Mouse (Mus musculus): ENCODE data around the gene Nmnat2.

The Nmnat2 gene

DNA sequence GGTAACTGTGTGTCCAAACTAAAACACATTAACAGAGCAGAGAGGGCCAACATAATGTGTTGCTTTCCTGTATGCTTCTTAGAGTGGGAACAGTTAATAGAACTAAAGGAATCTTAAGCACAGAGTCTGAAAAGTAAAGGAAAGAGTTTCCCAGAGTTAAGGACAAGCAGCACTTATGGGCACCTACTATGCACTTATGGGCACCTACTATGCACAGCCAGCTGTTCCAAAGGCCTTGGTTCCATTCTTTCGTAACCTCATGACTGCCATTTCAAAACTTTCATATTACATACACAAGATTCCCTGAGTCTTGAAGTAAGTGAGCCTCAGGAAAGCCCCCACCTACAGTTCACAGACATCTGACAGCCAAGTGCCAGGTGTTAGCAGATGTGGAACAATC is 64.3 kb downstream of the Nmnat2 start:
- no peak for DNase-seq (ENCODE audit: low spot score)

DNA sequence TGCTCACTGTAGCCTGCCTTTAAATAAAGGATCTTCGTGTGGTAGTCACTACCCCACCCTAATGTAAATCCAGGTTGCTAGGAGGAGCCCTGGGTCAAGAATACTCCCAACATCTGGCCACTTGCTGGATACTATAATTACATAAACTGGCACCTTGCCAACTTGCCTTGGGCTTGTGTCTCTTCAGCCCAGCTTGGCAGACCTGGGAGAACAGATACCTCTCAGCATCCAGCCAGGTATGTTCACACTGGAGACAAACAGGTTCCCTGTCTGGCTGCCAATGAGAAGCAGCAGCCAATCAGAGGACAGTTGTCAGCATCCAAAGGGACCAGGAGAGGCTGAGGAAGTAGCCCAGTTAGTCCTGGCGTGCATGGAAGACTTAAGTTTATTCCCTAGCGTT is 64.8 kb downstream of the Nmnat2 start:
- no peak for DNase-seq (ENCODE audit: low spot score)

DNA sequence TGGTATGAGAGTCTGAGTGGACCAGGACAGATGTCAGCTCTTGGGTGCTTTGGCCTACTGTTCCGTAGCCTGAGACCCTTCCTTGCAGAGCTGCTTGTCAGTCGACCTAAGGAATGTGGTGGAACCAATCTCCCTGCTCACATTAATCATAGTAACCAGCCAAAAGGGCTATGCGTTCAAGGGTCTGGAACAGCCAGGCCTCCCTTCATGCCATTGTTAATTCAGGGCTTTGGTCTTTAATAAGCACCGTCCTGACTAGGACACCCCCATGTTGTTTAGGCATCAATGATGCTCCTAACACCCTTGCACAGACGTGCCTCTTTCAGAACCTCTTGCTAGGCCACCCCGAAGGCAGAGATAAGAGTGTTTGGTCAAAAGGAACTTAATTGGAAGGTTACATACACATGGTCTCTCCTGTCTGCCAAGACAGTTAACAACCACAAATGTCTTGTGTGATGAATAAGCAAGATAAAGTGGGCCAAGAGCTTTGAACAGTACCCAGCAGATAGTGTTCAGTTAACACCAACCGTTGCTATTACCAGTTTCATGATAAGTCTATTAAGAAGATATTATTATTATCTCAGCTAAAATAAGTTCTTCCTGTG is 66.3 kb downstream of the Nmnat2 start:
- no peak for DNase-seq (ENCODE audit: low spot score)

- DNase-seq (ENCODE audit: low spot score), result no peak
Measured at GRCm38 (mm10) chr1:153023018-153023417, 68.2 kb downstream of the Nmnat2 start.

DNA sequence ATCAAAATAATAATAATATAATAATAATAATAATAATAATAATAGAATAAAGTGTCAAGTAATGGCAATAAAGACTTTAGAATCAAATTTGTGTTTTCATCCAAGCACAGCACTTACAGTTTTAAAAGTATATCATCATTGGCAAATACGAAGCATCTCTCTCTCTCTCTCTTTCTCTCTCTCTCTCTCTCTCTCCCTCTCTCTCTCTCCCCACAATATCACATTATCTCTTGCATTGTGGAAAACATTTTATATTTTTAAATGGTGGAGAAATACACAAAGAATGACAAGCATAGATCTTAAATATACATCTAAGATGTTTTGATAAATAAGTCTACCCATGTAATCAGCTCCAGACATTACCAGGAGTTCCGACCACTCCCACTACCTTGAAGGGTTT is 69.1 kb downstream of the Nmnat2 start:
- no peak for DNase-seq (ENCODE audit: low spot score)

DNA sequence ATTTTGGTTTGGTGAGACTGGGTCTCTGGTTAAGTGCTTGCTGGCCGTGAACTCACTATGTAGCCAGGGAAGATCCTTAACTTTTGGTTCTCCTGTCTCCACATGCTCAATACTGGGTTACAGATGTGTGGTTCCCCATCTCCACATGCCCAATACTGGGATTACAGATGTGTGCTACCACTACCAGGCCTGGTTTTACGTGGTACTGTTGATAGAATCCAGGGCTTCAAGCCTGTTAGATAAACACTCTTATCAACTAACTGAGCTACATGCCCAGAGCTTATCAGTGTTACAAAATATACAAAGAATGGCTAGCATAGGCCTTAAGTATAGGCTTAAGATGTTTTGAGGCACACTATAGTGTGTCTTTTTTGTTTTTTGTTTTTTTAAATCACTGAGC is 69.7 kb downstream of the Nmnat2 start:
- no peak for DNase-seq (ENCODE audit: low spot score)

- DNase-seq (ENCODE audit: low spot score), result no peak
Measured at GRCm38 (mm10) chr1:153031345-153031744, 76.6 kb downstream of the Nmnat2 start.

DNA sequence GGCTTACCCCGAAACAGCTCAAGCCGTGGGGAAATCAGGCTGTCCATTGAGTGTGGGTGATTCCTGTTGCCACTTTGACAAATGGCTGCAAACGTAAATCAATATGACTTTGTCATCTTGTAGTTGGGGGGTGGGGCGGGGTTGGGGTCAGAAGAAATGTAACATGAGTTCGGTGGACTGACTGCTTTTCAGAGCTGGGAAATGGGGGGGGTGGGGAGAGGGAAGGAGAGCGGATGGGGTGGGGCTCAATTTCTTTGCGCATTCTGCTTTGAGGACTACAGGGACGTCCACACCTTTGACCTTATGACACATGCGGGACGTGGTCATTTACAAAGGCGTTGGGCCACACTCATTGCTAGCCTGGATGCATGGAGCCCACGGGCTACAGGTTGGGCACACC is 77.2 kb downstream of the Nmnat2 start:
- DNase-seq (ENCODE audit: low spot score), result no peak

DNA sequence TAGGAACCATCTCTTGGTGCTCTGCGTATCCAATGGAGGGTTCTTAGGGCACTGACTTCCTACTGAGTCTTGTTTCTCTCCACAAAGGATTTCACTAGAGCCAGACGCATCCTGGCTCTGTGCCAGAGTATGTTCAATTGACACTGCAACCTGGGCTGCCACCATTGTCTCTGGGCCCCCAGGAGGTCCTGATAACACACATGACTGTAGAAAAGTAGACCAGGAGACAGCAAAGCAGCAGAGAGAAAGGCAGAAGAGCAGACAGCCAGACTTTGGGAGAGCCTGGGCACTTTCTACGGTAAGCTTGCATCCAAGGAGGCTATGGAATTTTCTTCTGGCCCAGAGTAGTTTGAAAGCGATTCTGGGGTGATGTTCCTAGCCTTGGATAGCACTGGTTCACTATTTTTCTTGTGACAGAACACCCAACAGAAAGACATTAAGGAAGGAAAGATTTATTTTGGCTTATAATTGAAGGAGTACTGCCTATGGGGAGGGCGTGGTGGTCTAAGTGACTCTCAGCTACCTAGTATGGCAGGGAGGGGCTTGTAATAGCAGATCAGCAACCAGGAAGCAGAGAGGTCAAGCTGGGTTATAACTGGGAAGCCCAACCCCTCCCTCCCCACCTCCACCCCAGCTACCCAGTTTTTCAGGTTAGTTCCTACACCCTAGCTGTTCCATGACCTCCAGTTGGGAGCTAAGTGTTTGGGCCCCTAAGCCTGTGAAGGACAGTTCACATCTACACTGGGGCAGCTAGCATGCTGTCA is 78.5 kb downstream of the Nmnat2 start:
- DNase-seq (ENCODE audit: low spot score), result no peak

- no peak for DNase-seq (ENCODE audit: low spot score)
Measured at GRCm38 (mm10) chr1:153034064-153034463, 79.3 kb downstream of the Nmnat2 start.

DNA sequence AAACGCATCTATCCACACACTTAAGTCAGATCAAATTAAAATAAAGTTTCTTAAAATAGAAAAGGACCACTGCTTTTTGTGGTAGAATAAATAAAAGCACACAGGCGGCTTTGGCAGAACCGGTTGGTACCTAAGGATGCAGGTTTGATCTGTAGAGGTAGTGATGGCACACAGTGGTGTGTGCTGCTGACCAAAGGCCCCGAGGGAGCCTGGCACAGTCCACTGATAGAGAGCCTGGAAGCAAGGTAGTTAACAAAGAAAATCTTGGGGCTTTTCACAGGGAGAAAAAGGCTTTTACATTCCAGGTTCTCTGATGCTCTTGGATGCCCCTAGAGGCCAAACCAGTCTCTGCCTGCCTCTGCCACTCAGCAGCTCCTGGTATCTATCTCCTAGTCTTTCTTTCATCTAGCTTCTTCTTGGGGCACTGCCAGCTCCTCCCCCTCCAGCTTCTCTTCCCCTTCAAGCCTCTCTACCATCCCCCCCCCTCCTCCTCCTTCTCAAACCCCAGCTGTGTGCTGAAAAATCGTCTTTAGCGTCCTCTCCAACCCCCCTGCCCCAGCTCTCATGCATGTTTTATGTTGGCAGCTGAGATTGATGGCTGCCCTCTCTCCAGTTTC is 80.6 kb downstream of the Nmnat2 start:
- peak; percentile 85 for DNase-seq (ENCODE audit: low spot score)

DNA sequence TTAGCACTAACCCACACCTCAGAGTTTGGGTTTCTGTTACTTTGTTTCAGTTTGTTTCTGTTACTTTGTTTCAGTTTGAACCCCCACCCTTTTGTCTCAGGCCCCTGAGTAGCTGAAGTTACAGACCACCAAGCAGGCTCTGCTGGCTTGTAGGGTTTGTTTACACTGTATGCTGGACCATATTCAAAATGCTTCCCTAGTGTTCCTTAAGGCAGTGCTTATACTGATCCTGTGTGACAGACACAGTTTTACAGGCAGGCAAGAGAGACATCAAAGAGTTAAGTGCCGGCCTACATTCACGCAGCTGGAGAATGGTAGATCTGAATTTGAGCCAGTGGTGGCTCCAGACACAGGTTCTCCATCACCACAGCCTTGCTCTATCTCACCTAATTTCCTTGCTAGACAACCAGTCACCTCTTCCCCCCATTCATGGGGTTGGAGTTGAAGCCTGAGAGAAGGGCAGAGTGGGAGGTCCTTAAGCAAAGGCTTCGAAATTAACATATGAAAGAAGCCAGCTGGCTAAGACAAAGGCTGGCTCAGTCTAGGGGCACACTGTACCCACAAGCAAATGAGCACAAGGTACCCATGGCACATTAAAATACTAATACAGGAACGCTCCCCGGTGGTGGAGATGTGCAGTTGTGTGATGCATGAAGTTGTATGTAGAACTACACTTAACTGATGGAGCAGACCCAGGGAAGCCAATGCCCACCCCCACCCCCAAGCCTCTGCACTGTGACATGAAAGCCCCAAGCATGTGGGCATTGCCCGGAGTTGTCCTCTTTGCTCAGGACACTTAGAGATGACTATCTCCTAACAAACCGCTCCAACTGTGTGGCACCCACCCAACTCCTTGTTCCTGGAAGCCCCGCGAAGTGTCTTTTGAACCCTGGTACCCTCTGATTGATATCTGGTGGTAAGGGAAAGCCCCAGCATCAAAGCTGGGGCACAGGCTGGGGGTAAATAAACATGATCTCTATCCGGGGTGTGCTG is 82.9 kb downstream of the Nmnat2 start:
- no peak for DNase-seq (ENCODE audit: low spot score)

- peak; percentile 77 for DNase-seq (ENCODE audit: low spot score)
Measured at GRCm38 (mm10) chr1:153040091-153040490, 85.3 kb downstream of the Nmnat2 start.

DNA sequence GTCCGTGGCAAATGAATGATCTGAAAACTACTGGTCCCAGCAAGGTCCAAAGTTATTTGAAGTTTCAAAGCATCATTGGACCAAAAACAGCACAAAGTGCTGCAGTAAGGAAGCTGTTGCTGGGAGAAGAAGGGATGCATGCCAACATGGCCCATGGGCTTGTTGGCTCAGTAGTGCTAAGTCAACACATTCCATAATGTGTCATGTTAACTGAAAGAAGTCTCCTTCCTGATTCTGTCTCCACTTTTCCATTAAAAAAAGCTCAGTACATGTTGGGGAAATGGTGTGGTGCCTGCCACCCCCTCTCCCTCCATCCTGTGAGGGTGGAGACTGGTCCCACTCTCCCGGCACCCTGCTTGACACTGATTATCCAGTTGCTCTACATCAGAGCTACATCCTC is 86.3 kb downstream of the Nmnat2 start:
- DNase-seq (ENCODE audit: low spot score), result no peak

- no peak for DNase-seq (ENCODE audit: low spot score)
Measured at GRCm38 (mm10) chr1:153042318-153042717, 87.5 kb downstream of the Nmnat2 start.

GRCm38 (mm10) chr1:153043332-153043731 is 88.5 kb downstream of the Nmnat2 start:
- no peak for DNase-seq (ENCODE audit: low spot score)

GRCm38 (mm10) chr1:153045368-153045767 is 90.6 kb downstream of the Nmnat2 start:
- DNase-seq (ENCODE audit: low spot score), result no peak

DNA sequence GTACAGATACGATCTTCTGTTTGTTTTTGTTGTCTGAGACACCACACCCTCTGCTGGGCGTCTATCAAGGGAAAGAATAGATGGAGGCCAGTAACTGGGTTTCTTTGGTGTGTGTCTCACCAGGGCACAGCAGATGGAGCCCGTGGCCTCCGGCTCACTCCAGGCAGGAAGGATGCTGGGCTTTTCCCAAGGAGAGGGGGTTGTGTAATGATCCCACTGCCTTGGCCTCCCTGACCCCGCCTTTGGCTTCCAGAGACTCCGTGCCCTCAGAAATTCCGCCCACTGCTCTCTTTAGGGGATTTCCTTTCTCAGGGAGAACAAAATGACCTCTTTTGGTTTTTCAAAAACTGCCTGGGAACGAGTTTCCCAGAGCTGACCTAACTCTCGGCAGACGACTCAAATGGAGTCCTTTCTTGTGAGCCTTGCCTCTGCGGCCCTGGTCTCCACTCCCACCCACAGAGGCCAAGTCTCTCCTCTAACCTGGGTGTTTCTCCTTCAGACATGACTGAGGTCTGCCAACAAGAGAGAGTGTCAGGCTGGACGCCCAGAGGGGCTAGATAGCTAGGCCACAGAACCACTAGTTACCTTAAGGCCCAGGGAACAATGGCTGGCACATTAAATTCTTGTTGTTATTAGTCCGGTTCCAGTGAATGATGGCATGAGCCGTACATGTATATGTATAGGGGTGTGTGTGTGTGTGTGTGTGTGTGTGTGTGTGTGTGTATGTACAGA is 93.5 kb downstream of the Nmnat2 start:
- peak; percentile 51 for DNase-seq (ENCODE audit: low spot score)

DNA sequence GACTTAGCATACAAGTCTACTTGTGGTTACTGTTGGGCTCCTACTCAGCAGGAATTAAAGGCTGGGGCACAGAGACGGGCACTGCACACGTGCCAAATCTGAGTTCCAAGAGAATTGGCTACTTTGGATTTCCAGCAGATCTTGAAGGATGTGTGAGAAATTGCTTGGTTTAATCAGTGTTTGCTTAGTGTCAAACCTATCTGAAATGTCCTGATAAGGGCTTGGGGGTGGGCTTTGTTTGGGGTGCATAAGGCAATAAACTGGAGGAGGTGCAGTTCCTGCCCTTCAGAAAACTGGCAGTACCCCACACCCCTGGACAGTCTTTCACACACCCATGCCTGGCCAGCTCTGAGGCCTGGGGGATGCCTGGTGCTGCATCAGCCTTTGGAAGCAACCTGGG is 94.7 kb downstream of the Nmnat2 start:
- no peak for DNase-seq (ENCODE audit: low spot score)

- DNase-seq (ENCODE audit: low spot score), result no peak
Measured at GRCm38 (mm10) chr1:153051474-153051873, 96.7 kb downstream of the Nmnat2 start.

- no peak for DNase-seq (ENCODE audit: low spot score)
Measured at GRCm38 (mm10) chr1:153053619-153054018, 98.8 kb downstream of the Nmnat2 start.

Measured in retina, embryonic 14.5 days (tissue).